Comparison of ENCODE assay signal across 20 mouse cellular contexts in genomic region chr13:93637282-93638245, GRCm38 (mm10). TPM values are rescaled to one million over a fixed set of nuclear protein-coding genes. Genes with fewer than 3 reads are reported as not detected.
DNase-seq lines count a peak whose midpoint lies in the region; ATAC-seq and TF ChIP-seq lines count a peak whose summit lies in the region.
"Had no signal": no experiment of that assay in that cellular context is flagged by ENCODE, and none has a peak within 500 bp of the region (broad histone marks: within the 10 kb centered on the region; RNA-seq: fewer than 3 reads in every experiment).

Gene Bhmt, minus strand, starts transcription at chr13:93637961.

- DNase-seq in Muller cell, postnatal 12 days (ENCODE audit: inconsistent ontology term), result peak; percentile 29
- DNase-seq in ZHBTc4 (ENCODE audit: low read depth, low spot score), result peak; percentile 72
- DNase-seq in lung, adult 18-20 months, result no peak
- DNase-seq in heart, postnatal 10 days, result no peak
- DNase-seq in cerebellum, adult 9-10 months, result no peak
- DNase-seq: embryo, embryonic 11 days; right cerebral cortex, postnatal 25 days; thymus, postnatal 36 days had no signal

- no peak within 1 kb of the TSS for H3K4me2 ChIP-seq in intestine, embryonic 16.5 days (ENCODE audit: low read depth, low read length)
- H3K4me2 ChIP-seq in intestine, postnatal 0 days (replicated peaks; ENCODE audit: low read depth), result no peak within 1 kb of the TSS
- H3K4me2 ChIP-seq in liver, embryonic 12.5 days, result peak within 1 kb of the TSS; percentile 33
- H3K4me2 ChIP-seq: embryonic facial prominence, embryonic 15.5 days; forebrain, embryonic 13.5 days; heart, embryonic 15.5 days; lung, embryonic 15.5 days; midbrain, embryonic 13.5 days; neural tube, embryonic 15.5 days had no signal

- H3K36me3 ChIP-seq in intestine, embryonic 16.5 days (ENCODE audit: control insufficient read depth, insufficient read depth, low read length), result no peaks in the 10 kb centered on the region
- H3K36me3 ChIP-seq in intestine, postnatal 0 days (ENCODE audit: control insufficient read depth, insufficient read depth), result no peaks in the 10 kb centered on the region
- no peaks in the 10 kb centered on the region for H3K36me3 ChIP-seq in liver, embryonic 12.5 days
- H3K36me3 ChIP-seq: embryonic facial prominence, embryonic 15.5 days; heart, embryonic 15.5 days; limb, embryonic 10.5 days; lung, embryonic 15.5 days; midbrain, embryonic 13.5 days; neural tube, embryonic 15.5 days had no signal

- no peaks in the 10 kb centered on the region for H3K9me3 ChIP-seq in intestine, embryonic 16.5 days (ENCODE audit: control insufficient read depth, low read length)
- H3K9me3 ChIP-seq in intestine, postnatal 0 days (ENCODE audit: control insufficient read depth), result no peaks in the 10 kb centered on the region
- no peaks in the 10 kb centered on the region for H3K9me3 ChIP-seq in liver, embryonic 12.5 days (replicated peaks)
- H3K9me3 ChIP-seq: embryonic facial prominence, embryonic 15.5 days; forebrain, embryonic 13.5 days; heart, embryonic 15.5 days; limb, embryonic 10.5 days; lung, embryonic 15.5 days; midbrain, embryonic 13.5 days; neural tube, embryonic 15.5 days had no signal

- intact Hi-C loops in heart, postnatal 10 days (cut with DNase I), result no loop called here

- H3K27me3 ChIP-seq in intestine, embryonic 16.5 days (replicated peaks; ENCODE audit: control insufficient read depth, insufficient read depth, low read length), result no peaks in the 10 kb centered on the region
- no peaks in the 10 kb centered on the region for H3K27me3 ChIP-seq in intestine, postnatal 0 days (replicated peaks; ENCODE audit: control insufficient read depth, insufficient read depth, low read length)
- no peaks in the 10 kb centered on the region for H3K27me3 ChIP-seq in liver, embryonic 12.5 days (replicated peaks)
- H3K27me3 ChIP-seq: embryonic facial prominence, embryonic 15.5 days; forebrain, embryonic 13.5 days; heart, embryonic 15.5 days; lung, embryonic 15.5 days; midbrain, embryonic 13.5 days; neural tube, embryonic 15.5 days had no signal

- no peak within 1 kb of the TSS for H3K27ac ChIP-seq in intestine, embryonic 16.5 days (ENCODE audit: low read length)
- H3K27ac ChIP-seq in intestine, postnatal 0 days (ENCODE audit: low read depth, low read length), result no peak within 1 kb of the TSS
- peak within 1 kb of the TSS; percentile 10; the same call in 1 of the 2 replicates for H3K27ac ChIP-seq in liver, embryonic 12.5 days
- H3K27ac ChIP-seq: embryonic facial prominence, embryonic 15.5 days; forebrain, embryonic 13.5 days; heart, embryonic 15.5 days; layer of hippocampus, adult 2 months; limb, embryonic 10.5 days; lung, embryonic 15.5 days; midbrain, embryonic 13.5 days; neural tube, embryonic 15.5 days had no signal

- WGBS in intestine, embryonic 16.5 days, result 65% methylated on average over 19 of the region's 19 CpGs
- WGBS in intestine, postnatal 0 days, result 64% methylated on average over 19 of the region's 19 CpGs
- 61% methylated on average over 19 of the region's 19 CpGs for WGBS in liver, embryonic 12.5 days (ENCODE audit: insufficient replicate concordance)

- H3K9ac ChIP-seq in intestine, embryonic 16.5 days (ENCODE audit: low read depth, low read length), result no peak within 1 kb of the TSS
- H3K9ac ChIP-seq in intestine, postnatal 0 days (ENCODE audit: low read depth, low read length), result no peak within 1 kb of the TSS
- no peak within 1 kb of the TSS for H3K9ac ChIP-seq in liver, embryonic 12.5 days
- H3K9ac ChIP-seq: embryonic facial prominence, embryonic 15.5 days; forebrain, embryonic 13.5 days; heart, embryonic 15.5 days; lung, embryonic 15.5 days; midbrain, embryonic 13.5 days; neural tube, embryonic 15.5 days had no signal

- ATAC-seq in intestine, embryonic 16.5 days, result 0 out of 2 replicates have a peak, but pooled peaks have one; percentile 36
- ATAC-seq in intestine, postnatal 0 days, result no peak
- no peak; the same call in 1 of the 2 replicates for ATAC-seq in liver, embryonic 12.5 days
- ATAC-seq: forebrain, embryonic 13.5 days; midbrain, embryonic 13.5 days had no signal

- TF ChIP-seq CTCF in intestine, postnatal 0 days (IDR thresholded peaks at IDR 0.05; ENCODE audit: low read depth), result no peak

- no peaks in the 10 kb centered on the region for H3K4me1 ChIP-seq in intestine, embryonic 16.5 days (ENCODE audit: control insufficient read depth, insufficient read depth, low read length)
- H3K4me1 ChIP-seq in intestine, postnatal 0 days (replicated peaks; ENCODE audit: control insufficient read depth, insufficient read depth, low read length), result no peaks in the 10 kb centered on the region
- no peaks in the 10 kb centered on the region for H3K4me1 ChIP-seq in liver, embryonic 12.5 days
- H3K4me1 ChIP-seq: embryonic facial prominence, embryonic 15.5 days; forebrain, embryonic 13.5 days; heart, embryonic 15.5 days; lung, embryonic 15.5 days; midbrain, embryonic 13.5 days; neural tube, embryonic 15.5 days had no signal

- no peak within 1 kb of the TSS for H3K4me3 ChIP-seq in intestine, embryonic 16.5 days (ENCODE audit: low read length)
- no peak within 1 kb of the TSS for H3K4me3 ChIP-seq in intestine, postnatal 0 days (ENCODE audit: low read depth, low read length)
- no peak within 1 kb of the TSS for H3K4me3 ChIP-seq in liver, embryonic 12.5 days
- H3K4me3 ChIP-seq: embryonic facial prominence, embryonic 15.5 days; forebrain, embryonic 13.5 days; heart, embryonic 15.5 days; layer of hippocampus, adult 2 months; limb, embryonic 10.5 days; lung, embryonic 15.5 days; midbrain, embryonic 13.5 days; myocyte; neural tube, embryonic 15.5 days had no signal

RNA-seq across cellular contexts. Expression of gene Bhmt, which starts in this region (rescaled TPM):
- polyA plus RNA-seq in intestine, embryonic 16.5 days (2015; fragmentation: Nextera tagmentation; extraction: Ambion mirVana), result 0.59 and 1.8 TPM in 2 replicates
- polyA plus RNA-seq in intestine, postnatal 0 days (2015; fragmentation: Nextera tagmentation; extraction: Ambion mirVana), result 0.05 and 0.09 TPM in 2 replicates
- polyA plus RNA-seq in liver, embryonic 12.5 days (2016; fragmentation: Nextera tagmentation; extraction: Ambion mirVana), result 25.4 and 26.4 TPM in 2 replicates
- not detected for total RNA-seq in heart, postnatal 10 days (2021)
- total RNA-seq: layer of hippocampus, adult 2 months had no signal
- polyA plus RNA-seq: embryonic facial prominence, embryonic 15.5 days; limb, embryonic 10.5 days; myocyte had no signal

Comparison
In these comparisons a context has a peak if more than half of its experiments do, and no peak if none do; other contexts are left out.
1. DNase-seq: peak in Muller cell, postnatal 12 days (single experiment) and ZHBTc4 (single experiment); none in lung, adult 18-20 months (0 of 2), heart, postnatal 10 days (0 of 2) and cerebellum, adult 9-10 months (single experiment).